Mouse (Mus musculus) large intestine, adult 2 months (tissue): ENCODE data around the gene Bicral. TPM values are rescaled to one million over a fixed set of nuclear protein-coding genes. Genes with fewer than 3 reads are reported as not detected.

Source experiments
- DNase-seq: peaks from one replicate; pipeline ENCODE4 v3.0.0-alpha.2; 2012; ENCODE audit warnings: low read depth, low spot score
- whole genome bisulfite sequencing: fragments of 180-500 bp; shearing (Covaris S2); methylation state at CpG from one replicate; pipeline ENCODE4 v1.1.7; 2018; 5-methylcytosine and 5-hydroxymethylcytosine counted together
- polyA plus RNA-seq: library from polyadenylated mRNA; depleted of rRNA; stranded (reverse); fragments of >200 nt; gene quantifications from 2 replicates; pipeline ENCODE4 v1.2.3, GENCODE M21; 2012

Bicral gene
- polyA plus RNA-seq, 1 experiment, result 5.4 TPM

- no peak for DNase-seq
- 75% methylated on average over 5 of the region's 5 CpGs for WGBS
Measured at GRCm38 (mm10) chr17:46877061-46877460, 18.8 kb upstream of the Bicral start.

DNA sequence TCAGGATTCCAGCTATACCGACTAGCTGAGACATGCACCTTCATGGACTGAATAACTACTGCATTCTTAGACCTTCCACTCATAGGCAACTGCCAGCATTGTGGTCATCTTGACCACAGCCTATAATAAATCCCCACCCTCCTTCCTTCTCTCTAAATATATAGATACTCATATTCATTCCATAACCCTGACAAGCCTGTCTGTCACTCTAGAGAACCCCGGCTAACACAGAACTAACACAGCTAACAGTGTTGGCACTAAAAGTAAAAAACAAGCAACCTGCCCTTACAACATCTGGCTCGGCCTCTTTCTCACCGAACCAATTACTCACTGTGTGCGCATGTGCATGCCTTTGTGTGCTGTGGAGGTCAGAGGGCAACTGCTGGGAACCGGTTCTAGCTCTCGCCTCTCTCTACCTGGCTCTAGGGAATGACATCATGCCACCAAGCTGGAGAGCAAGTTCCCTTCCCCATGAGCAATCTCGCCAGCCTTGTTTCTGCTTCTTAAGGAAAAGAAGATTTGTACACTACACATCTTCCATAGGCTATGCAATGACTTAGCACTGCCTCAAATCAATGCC is 18.2 kb upstream of the Bicral start:
- no peak for DNase-seq
- WGBS, result 30% methylated on average over 8 of the region's 8 CpGs

DNA sequence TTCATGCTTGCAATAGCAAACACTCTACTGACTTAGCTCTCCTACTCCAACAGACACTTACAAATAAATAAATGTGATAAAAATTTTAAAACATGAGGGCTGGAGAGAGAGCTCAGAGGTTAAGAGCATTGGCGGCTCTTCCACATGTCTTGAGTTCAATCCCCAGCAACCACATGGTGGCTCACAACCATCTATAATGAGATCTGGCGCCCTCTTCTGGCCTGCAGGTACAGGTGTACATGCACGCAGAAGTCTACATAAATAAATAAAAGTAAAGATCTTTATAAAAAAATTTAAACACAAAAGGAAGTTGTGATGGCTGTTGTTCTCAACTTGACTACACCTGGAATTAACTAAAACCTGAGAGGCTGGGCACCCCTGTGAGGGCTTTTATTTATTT is 17.3 kb upstream of the Bicral start:
- WGBS, result 71% methylated on average over 3 of the region's 3 CpGs
- no peak for DNase-seq

DNA sequence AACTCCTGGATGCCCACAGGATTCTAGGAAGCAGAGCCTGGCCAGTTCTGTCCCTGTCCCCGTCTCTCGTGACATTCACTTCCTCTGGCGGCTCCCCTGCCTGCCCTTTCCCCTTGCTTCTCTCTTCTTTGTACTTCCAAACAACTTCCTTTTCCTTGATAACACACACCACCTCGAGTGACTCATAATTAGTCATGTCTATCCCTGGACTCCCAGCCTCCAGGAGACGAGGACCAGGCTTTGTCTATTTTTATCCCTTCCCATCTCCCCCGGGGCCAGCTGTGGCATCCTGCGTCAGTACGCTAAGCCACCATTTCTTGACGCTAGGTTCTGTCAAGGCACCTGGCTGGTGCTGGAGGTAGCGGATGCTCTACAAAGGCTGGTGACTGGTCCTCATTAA is 15.9 kb upstream of the Bicral start:
- no peak for DNase-seq
- WGBS, result 11% methylated on average over 10 of the region's 10 CpGs

- WGBS, result 81% methylated on average over 7 of the region's 7 CpGs
- no peak for DNase-seq
Measured at GRCm38 (mm10) chr17:46872806-46873205, 14.5 kb upstream of the Bicral start.

DNA sequence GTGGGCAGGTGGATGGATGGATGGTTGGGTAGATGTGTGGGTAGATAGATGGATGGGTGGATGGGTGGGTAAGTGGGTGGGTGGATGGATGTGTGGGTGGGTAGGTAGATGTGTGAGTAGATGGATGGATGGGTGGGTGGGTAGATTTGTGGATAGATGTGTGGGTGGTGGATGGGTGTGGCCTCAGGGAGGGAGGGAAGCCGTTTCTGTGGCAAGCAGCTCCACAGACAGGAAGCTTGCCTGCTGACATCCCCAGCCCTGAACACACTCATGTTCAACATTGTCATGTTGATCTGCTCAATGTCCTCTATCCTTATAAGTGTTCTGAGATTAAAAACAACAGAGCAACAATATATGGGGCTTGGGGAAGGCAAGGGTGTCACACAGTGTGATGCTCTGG is 12.6 kb upstream of the Bicral start:
- 31% methylated on average over 1 of the region's 1 CpGs for WGBS
- DNase-seq, result no peak

DNA sequence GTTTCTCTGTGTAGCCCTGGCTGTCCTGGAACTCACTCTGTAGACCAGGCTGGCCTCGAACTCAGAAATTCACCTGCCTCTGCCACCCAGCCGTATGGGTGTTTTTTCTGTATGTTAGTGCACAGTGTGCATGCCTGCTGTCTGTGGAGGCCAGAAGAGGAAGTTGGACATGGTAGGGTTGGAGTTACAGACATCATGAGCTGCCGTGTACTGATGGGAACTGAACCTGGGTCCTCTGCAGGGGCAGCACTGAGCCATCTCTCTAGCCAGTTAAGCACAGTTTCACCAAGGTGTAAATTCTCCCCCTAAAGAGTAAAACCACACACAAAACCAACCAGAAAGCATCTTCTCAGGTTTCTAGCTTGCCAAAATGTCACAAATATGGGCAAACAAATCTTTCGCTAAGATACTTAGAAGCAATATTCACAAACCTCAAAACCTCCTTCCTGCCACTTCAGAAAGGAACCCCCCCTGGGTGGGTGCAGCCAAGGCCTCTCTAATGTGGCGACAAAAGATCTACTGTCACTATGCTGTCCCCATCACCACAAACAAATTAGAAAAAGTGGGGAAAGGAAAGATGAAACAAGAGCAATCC is 12.0 kb upstream of the Bicral start:
- DNase-seq, result no peak
- WGBS, result 96% methylated on average over 5 of the region's 5 CpGs

GRCm38 (mm10) chr17:46866836-46867235 is 8.6 kb upstream of the Bicral start:
- DNase-seq, result no peak
- WGBS, result 65% methylated on average over 12 of the region's 12 CpGs

- 85% methylated on average over 7 of the region's 7 CpGs for WGBS
- no peak for DNase-seq
Measured at GRCm38 (mm10) chr17:46864566-46865195, 6.4 kb upstream of the Bicral start.

DNA sequence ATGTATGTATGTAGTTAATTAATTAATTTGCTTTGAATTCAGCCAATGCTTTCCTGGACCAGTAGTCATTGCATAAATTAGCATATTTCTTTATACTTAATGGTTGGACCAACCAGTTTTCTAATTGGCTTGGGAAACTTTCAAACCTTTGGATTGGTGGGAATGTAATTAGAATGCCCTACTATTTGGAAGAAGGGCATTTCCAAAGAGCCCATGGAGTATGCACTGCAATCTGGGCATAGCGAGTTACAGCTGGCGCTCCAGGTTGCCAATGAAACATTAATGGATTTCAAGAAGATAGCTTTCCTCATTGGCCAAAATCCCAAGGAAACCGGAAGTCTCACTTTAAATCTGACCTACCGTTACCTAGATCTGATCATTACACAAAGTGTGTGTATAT is 1.8 kb upstream of the Bicral start:
- no peak for DNase-seq
- WGBS, result 89% methylated on average over 4 of the region's 4 CpGs

GRCm38 (mm10) chr17:46858749-46859444 is 615 bp upstream of the Bicral start:
- DNase-seq, result no peak
- WGBS, result 25% methylated on average over 9 of the region's 9 CpGs

DNA sequence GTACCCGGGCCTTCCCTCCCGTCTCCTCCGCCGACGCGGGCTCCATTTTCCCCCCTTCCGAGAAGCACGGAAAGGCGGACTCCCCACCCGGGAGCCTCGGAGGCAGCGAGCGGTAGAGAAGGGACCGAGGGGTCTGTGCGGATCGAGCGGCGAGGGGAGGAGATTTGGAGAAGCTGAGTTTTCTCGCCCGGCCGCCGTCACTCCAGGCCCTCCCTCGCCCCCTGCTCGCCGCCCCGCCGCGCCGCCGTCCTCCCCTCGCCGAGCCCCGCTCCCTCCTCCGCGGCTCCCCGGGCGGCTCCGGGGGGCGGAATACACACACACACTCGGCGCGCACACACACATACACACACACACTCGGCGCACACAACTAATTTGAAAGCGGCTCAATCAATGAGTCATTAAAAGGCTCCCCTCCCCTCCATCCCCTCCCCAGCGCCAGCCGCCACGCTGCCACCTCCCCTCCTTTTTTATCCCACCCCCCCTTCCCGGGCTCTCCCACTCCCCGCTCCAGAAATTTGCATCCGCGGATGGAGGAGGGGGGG is 850 bp downstream of the Bicral start:
- no peak for DNase-seq
- WGBS, result under 1% methylated on average over 46 of the region's 52 CpGs

DNA sequence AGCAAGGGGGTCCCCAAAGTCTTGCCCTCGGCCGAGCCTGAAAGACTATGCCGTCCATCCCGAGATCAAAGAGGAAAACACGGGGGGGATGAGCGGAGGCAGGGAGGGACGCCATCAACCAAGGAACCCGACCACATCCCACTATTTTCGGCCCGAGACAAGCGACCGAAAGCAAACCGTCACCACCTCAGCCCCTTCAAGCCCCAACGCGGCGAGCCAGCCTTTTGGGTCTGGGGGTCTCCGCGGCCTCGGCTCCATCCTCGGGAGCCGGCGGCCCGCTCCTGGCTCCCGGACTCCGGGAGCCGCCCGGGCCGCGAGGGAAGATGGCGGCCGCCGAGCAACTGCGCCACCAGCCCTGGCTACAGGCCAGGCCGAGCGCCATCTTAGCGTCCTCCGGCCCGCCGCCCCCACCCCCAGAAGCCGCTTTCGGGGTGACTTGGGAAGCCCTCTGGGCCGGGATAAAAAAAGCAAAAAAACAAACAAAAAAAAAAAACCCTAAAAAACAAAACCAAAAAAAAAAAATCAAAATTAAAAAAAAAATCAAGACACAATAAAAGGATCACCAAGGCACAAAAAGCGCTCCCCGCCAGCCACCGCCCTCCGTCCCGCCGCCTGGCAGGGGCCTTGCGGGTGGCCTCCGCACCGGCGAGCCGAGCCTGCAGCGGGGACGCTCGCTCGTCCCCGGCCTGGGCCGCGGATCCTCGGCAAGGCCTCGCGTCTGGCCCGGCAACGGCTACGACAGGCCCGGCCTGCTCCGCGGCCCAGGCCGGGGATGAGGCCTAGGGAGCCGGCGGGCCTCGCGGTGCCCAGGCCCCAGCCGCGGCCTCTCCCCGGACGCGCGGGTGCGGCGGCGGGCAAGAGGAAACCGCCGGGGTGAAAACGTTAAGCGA is 1.6 kb downstream of the Bicral start:
- WGBS, result under 1% methylated on average over 87 of the region's 87 CpGs
- no peak for DNase-seq

GRCm38 (mm10) chr17:46856107-46856388 is 2.2 kb downstream of the Bicral start:
- DNase-seq, result no peak
- WGBS, result 3% methylated on average over 4 of the region's 4 CpGs

DNA sequence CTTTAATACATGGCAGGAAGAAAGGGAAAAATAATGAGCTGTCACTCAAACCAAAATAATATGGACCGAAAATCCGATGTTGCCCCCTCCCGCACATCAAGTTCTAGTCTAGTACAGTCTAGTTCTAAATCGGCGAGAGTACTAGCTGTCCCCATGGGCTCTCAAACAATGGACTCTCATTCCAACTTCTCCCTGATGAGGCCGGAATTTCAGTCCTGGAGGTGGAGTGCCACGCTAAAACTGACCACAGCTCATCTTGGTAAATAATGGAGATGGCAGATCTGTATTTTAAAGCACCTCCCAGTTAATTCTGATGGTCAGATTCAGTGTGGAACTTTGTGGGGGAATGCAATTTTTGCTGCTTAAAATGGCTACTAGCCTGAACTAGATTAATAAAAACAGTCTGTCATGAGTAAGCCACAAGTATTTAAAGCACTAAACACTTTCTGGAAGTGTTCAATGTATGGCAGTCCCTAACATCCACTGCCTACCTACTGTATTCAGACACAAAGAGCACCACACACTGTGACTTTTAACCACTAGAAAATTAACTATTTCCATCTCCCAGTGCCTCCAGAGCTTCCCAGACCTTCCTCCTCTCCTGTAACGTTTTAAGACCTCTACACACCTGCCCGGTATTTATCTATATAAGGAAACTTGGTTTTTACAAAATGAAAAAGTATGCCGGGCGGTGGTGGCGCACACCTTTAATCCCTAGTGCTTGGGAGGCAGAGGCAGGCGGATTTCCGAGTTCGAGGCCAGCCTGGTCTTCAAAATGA is 2.8 kb downstream of the Bicral start:
- no peak for DNase-seq

GRCm38 (mm10) chr17:46854640-46855110 is 3.6 kb downstream of the Bicral start:
- 67% methylated on average over 8 of the region's 8 CpGs for WGBS

More for the DNA sequence above, 2.8 kb downstream of the Bicral start:
- WGBS, result 41% methylated on average over 15 of the region's 15 CpGs

GRCm38 (mm10) chr17:46854096-46854495 is 4.2 kb downstream of the Bicral start:
- WGBS, result 83% methylated on average over 7 of the region's 7 CpGs
- no peak for DNase-seq

More at GRCm38 (mm10) chr17:46854640-46855110, 3.6 kb downstream of the Bicral start:
- DNase-seq, result no peak

DNA sequence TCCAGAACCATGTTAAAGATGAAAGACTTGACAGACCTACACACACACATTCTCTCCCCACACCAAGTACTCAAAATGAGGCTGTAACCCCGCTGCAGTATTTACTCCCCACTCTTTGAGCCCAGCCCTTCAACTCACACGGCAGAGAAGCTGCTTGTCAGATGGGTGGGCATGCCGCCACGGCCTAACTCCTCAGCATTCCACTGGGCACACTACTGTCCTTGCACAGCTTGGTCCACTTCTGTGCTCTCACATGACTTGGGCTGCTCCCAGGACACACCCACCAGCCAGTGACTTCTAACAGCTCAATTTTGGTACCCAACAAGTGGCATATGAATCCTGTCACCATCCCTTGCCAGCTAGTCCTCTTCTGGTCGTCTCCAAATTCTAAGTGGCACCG is 5.0 kb downstream of the Bicral start:
- 26% methylated on average over 6 of the region's 6 CpGs for WGBS

GRCm38 (mm10) chr17:46852725-46853124 is 5.6 kb downstream of the Bicral start:
- no peak for DNase-seq
- WGBS, result 14% methylated on average over 6 of the region's 6 CpGs

More for the DNA sequence above, 5.0 kb downstream of the Bicral start:
- DNase-seq, result no peak
